Mouse (Mus musculus) testis, adult 2 months (tissue): Measurements from ENCODE around the gene Nav3.

ENCODE experiments used
- CTCF ChIP-seq: fragments of 200-500 bp; IDR thresholded peaks from 2 replicates; pipeline ENCODE4 v1.5.1; 2012; ENCODE audit warnings: low read depth, mild to moderate bottlenecking, inconsistent platforms, low read length, moderate library complexity; ENCODE audit not compliant: control insufficient read depth, insufficient read depth, insufficient replicate concordance
- POLR2A ChIP-seq: fragments of 200-500 bp; IDR thresholded peaks from 2 replicates; pipeline ENCODE4 v1.6.1; 2012; ENCODE audit warnings: low read depth, mild to moderate bottlenecking, inconsistent platforms, low read length, moderate library complexity; ENCODE audit not compliant: control insufficient read depth

DNA sequence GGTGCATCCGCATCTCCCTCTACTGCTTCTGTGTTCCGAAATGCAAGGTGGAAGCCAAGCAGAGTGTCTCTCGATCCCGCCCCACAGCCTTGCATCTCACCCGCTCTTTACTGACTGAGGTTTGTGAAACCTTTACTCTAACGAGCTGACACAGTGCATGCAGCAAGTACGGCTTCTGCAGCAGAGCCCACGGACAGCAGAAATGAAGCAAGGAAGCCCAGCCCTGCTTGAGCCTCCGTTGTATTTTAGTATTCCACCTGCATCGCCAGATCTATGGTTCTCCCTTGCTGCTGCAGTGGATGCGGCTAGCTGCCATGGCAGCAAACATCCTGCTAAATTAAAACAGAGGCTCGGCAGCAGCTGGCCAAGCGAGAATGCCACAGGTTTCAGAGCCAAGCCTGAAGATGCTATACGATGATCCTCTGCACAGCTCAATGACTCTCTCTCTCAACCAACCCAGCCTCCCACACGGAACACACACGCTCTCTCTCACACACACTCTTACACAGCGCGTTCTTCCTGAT, 623.2 kb downstream of the Nav3 start:
- TF ChIP-seq CTCF, result no peak
- TF ChIP-seq POLR2A, result no peak
